Mouse (Mus musculus) forebrain, postnatal 0 days (tissue): Measurements from ENCODE around the gene Brd4. TPM values are rescaled to one million over a fixed set of nuclear protein-coding genes. Genes with fewer than 3 reads are reported as not detected.

Experiments used
- ATAC-seq: fragments of 200-750 bp; cut with Nextera tagmentation; 2 replicates; pipeline ENCODE4 v1.8.0; 2017; ENCODE audit warnings: mild to moderate bottlenecking, moderate library complexity
- DNase-seq: peaks from one replicate; pipeline ENCODE4 v3.0.0-alpha.2; 2015
- H3K27ac ChIP-seq: fragments of 300-500 bp; sonication (generic); 2 replicates; pipeline ENCODE4 v1.5.1; 2014; ENCODE audit warnings: low read depth, mild to moderate bottlenecking, antibody characterized with exemption, low read length, moderate library complexity, mixed read lengths
- H3K27me3 ChIP-seq: fragments of 300-500 bp; sonication (generic); 2 replicates; pipeline ENCODE4 v1.6.1; 2014; ENCODE audit warnings: mild to moderate bottlenecking, low read length, mixed read lengths; ENCODE audit not compliant: insufficient read depth
- H3K36me3 ChIP-seq: fragments of 300-500 bp; sonication (generic); 2 replicates; pipeline ENCODE4 v1.6.1; 2014; ENCODE audit warnings: mild to moderate bottlenecking, moderate library complexity; ENCODE audit not compliant: insufficient read depth
- H3K4me1 ChIP-seq: fragments of 300-500 bp; sonication (generic); 2 replicates; pipeline ENCODE4 v1.6.1; 2014; ENCODE audit warnings: antibody characterized with exemption; ENCODE audit not compliant: insufficient read depth
- H3K4me2 ChIP-seq: fragments of 300-500 bp; sonication (generic); 2 replicates; pipeline ENCODE4 v1.6.1; 2014; ENCODE audit warnings: low read depth, mild to moderate bottlenecking, moderate library complexity
- H3K4me3 ChIP-seq: fragments of 300-500 bp; sonication (generic); 2 replicates; pipeline ENCODE4 v1.5.1; 2014; ENCODE audit warnings: low read depth, low read length, mixed read lengths
- H3K9ac ChIP-seq: fragments of 300-500 bp; sonication (generic); 2 replicates; pipeline ENCODE4 v1.6.1; 2014; ENCODE audit warnings: mild to moderate bottlenecking
- H3K9me3 ChIP-seq: fragments of 300-500 bp; sonication (generic); 2 replicates; pipeline ENCODE4 v1.6.1; 2016; ENCODE audit warnings: low read length
- CTCF ChIP-seq: sonication (generic); IDR thresholded peaks from 2 replicates; pipeline ENCODE4 v1.5.1; 2016; ENCODE audit warnings: antibody characterized with exemption, control low read depth, low read depth
- WGBS: fragments of 180-500 bp; shearing (Covaris S2); extraction: QIAGEN DNeasy Blood & Tissue Kit; methylation state at CpG from one replicate; pipeline ENCODE4 v1.1.7; 2014; 5-methylcytosine and 5-hydroxymethylcytosine counted together
- polyA plus RNA-seq: library from polyadenylated mRNA; unstranded; fragments of >200 nt; fragmentation: Nextera tagmentation; extraction: Ambion mirVana; gene quantifications from 2 replicates; pipeline ENCODE4 v1.2.1, GENCODE M21; 2015
- total RNA-seq: library from RNA; depleted of rRNA; stranded (reverse); fragments of >200 nt; gene quantifications from 2 replicates; pipeline ENCODE4 v1.2.3, GENCODE M21; 2014

Brd4 gene
- total and polyA plus RNA-seq, 2 experiments from 2014 or later = 37.7 to 85.6 TPM

DNA sequence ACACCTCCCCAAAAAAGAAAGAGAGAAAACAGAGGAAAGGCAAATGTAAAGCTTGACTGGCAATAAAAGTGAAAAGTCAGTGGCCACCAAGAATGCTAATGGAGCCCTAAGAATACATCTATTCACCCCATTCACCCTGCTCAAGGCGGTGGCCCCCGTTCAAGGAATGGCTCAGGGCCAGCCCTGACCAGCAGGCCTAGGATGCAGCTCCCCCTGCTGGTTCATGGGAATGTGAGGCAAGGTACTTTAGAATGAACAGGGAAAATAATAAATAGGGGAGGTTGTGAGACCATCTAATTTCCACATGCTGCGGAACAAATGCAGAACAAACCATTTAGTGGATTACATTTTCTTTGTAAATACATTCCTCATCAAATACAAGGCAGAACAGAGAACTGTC, 74.8 kb downstream of the Brd4 start:
- peaks cover 85% of the 10 kb centered on the region for H3K36me3 ChIP-seq

DNA sequence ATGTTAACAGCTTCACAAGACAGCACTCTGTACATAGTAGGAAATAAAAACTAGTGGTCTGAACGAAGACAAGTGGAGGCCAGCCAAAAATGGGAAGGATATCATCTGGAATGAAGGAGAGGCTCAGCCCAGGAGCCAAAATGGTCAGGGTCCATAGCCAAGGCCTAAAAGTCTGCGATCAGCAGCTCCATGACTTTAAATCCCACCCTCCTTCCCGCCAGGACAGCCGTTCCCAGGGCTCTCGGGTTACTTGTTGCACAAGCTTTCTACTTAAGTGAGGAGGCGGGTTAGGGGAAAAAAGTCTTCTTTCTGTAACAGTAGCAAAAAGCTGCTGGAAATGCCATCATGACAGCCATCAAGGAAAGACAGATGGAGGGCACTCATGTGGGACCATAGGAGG, 75.4 kb downstream of the Brd4 start:
- Histone ChIP-seq H3K27ac (no peak overlapping the region), H3K9ac (no peak overlapping the region), H3K4me1 (no peaks in the 10 kb centered on the region), H3K36me3 (peaks cover 84% of the 10 kb centered on the region), H3K9me3 (no peaks in the 10 kb centered on the region), H3K27me3 (no peaks in the 10 kb centered on the region), H3K4me2 (no peak overlapping the region), H3K4me3 (no peak overlapping the region)
- no peak for TF ChIP-seq CTCF
- no peak for DNase-seq
- WGBS = 71% methylated on average over 6 of the region's 6 CpGs
- ATAC-seq = no peak

More for the DNA sequence above, 74.8 kb downstream of the Brd4 start:
- Histone ChIP-seq H3K27me3 (no peaks in the 10 kb centered on the region), H3K27ac (no peak overlapping the region), H3K4me2 (no peak overlapping the region), H3K4me3 (no peak overlapping the region), H3K9ac (no peak overlapping the region), H3K4me1 (no peaks in the 10 kb centered on the region), H3K9me3 (no peaks in the 10 kb centered on the region)
- 25% methylated on average over 3 of the region's 3 CpGs for WGBS
- peak; percentile 80 for TF ChIP-seq CTCF
- ATAC-seq (0 out of 2 replicates have a peak, but pooled peaks have one; percentile 25), DNase-seq (peak; percentile 48)

DNA sequence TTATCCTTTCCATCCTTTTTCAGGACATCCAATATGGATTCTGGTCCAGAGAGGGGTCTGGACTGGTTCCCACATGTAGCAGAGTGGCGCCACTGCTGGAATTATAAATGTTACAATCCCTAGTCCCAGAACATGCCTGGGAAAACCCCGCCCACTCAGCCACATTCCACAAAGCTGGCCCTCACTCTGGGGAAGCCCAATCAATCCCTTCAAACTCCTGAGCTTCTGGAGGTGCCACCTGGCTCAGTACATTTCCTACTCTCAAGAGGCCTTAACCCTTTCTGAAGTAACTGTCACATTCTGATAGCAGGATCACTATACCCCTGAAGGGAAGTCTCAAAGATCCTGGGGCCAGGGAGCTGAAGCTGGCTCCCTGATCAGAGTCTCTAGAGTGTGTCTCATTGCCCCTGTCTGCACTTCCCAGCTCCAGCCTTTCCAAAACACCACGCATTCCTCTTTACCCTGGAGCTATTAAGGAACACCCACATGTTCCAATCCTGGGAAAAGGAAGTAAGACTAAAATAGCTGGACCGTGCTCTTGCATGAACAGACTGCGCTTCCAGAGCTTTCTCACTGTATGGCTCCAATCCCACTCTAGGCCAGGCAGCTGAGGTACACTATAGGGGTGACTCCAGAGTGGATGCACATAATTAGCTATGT, 76.8 kb downstream of the Brd4 start:
- TF ChIP-seq CTCF = no peak
- no peak for DNase-seq

DNA sequence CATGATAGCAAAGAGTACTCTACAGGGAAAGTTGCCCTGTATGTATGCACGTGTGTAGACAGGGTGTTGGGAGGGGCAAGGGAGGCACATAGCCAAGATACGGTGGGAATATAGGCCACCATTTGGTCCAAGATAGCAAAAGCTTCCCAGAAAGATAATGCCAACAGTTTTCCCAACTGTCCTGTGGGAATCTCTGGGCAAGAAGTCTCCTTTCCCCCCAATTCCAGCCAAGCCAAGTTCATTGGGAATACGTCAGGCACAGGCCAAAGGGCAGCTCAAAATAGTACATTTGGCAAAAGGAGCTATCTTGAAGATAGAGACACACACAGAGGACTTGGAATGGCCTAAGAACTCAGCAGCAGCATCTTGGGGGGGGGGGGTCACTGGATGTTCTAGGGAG, 79.2 kb downstream of the Brd4 start:
- H3K4me2 ChIP-seq = no peak overlapping the region
- H3K9me3 ChIP-seq = no peaks in the 10 kb centered on the region
- 79% methylated on average over 3 of the region's 3 CpGs for WGBS
- no peak overlapping the region for H3K9ac ChIP-seq
- no peaks in the 10 kb centered on the region for H3K4me1 ChIP-seq
- H3K27me3 ChIP-seq = no peaks in the 10 kb centered on the region
- ATAC-seq (no peak), DNase-seq (no peak)
- TF ChIP-seq CTCF = no peak
- peaks cover 86% of the 10 kb centered on the region for H3K36me3 ChIP-seq
- H3K27ac ChIP-seq = no peak overlapping the region
- H3K4me3 ChIP-seq = no peak overlapping the region

More for the DNA sequence above, 76.8 kb downstream of the Brd4 start:
- Histone ChIP-seq H3K4me3 (no peak overlapping the region), H3K4me2 (no peak overlapping the region), H3K9ac (no peak overlapping the region), H3K27me3 (no peaks in the 10 kb centered on the region), H3K4me1 (no peaks in the 10 kb centered on the region), H3K9me3 (no peaks in the 10 kb centered on the region), H3K36me3 (peaks cover 84% of the 10 kb centered on the region), H3K27ac (no peak overlapping the region)
- ATAC-seq = no peak
- 72% methylated on average over 5 of the region's 5 CpGs for WGBS

DNA sequence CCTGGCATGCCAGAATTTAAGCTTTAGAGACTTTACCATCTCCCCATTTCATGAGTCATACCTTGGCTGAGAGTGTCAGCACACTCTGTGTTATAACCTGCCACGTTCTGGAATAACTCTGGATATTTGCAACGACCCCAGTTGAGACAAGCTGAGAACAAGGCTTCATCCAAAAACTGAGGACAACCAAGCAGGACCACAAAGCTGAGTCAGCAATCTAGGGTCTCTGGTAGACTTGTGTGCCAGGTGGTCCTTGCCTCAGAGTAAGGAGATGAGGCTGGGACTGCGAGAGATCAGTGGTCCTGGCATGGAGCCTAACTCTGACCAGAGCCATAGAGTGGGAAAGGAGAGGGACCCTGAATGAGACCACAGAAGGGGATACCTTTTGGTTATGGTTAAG, 81.5 kb downstream of the Brd4 start:
- H3K4me3 ChIP-seq = no peak overlapping the region
- no peaks in the 10 kb centered on the region for H3K9me3 ChIP-seq
- no peak for DNase-seq
- no peak overlapping the region for H3K4me2 ChIP-seq
- no peaks in the 10 kb centered on the region for H3K27me3 ChIP-seq
- peaks cover 91% of the 10 kb centered on the region for H3K36me3 ChIP-seq
- ATAC-seq = no peak
- no peak overlapping the region for H3K27ac ChIP-seq
- no peaks in the 10 kb centered on the region for H3K4me1 ChIP-seq
- TF ChIP-seq CTCF = no peak
- H3K9ac ChIP-seq = no peak overlapping the region
- 82% methylated on average over 3 of the region's 3 CpGs for WGBS

DNA sequence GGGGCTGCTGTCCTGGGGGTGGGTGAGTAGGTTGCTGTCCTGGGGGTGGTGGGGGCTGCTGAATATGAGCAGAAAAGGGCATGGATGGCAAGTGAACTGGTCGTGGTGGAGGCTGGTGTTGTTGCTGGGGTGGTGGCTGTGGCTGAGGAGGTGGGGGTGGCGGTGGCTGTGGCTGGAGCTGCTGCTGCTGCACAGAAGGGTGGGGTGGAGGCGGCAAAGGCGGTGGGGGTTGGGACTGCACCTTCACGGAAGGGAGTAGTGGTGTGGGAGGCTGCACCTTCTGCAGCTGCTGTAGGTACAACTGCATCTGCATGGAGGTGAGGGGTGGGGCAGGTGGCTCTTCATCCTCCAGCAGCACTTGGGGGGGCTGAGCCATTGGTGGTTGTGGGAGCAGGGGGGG, 83.4 kb downstream of the Brd4 start:
- H3K4me3 ChIP-seq = no peak overlapping the region
- no peaks in the 10 kb centered on the region for H3K27me3 ChIP-seq
- H3K4me2 ChIP-seq = no peak overlapping the region
- WGBS = 77% methylated on average over 5 of the region's 5 CpGs
- peaks cover 90% of the 10 kb centered on the region for H3K36me3 ChIP-seq
- H3K27ac ChIP-seq = no peak overlapping the region
- ATAC-seq (no peak), DNase-seq (no peak)
- TF ChIP-seq CTCF = no peak
- no peak overlapping the region for H3K9ac ChIP-seq
- H3K4me1 ChIP-seq = no peaks in the 10 kb centered on the region
- no peaks in the 10 kb centered on the region for H3K9me3 ChIP-seq

DNA sequence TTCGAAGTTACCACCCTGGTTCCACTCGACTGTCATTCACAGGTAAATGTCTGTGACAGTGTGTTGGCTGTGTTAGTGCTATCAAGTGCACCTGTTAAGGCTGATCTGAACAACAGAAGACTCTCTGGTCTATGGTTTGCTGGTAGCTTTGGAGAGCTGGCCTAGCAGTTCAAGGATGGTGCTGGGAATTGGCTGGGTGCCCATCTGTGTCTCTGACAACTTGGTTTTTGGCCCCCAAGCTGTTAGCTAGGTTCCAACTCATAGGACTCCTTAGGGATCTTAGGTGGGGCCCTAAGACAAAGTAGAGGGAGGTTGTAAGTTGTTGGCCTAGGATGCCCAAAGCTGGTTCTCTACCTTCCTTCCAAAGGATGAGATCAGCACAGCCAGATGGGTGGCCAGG, 84.7 kb downstream of the Brd4 start:
- DNase-seq = no peak
- Histone ChIP-seq H3K36me3 (peaks cover 87% of the 10 kb centered on the region), H3K4me3 (no peak overlapping the region)

More for the DNA sequence above, 84.7 kb downstream of the Brd4 start:
- no peak overlapping the region for H3K4me2 ChIP-seq
- H3K4me1 ChIP-seq = no peaks in the 10 kb centered on the region
- no peak for ATAC-seq
- H3K27me3 ChIP-seq = no peaks in the 10 kb centered on the region
- H3K9ac ChIP-seq = no peak overlapping the region
- no peaks in the 10 kb centered on the region for H3K9me3 ChIP-seq
- no peak overlapping the region for H3K27ac ChIP-seq
- no peak for TF ChIP-seq CTCF
- 92% methylated on average over 2 of the region's 2 CpGs for WGBS
